Mouse (Mus musculus) spleen, adult 2 months (tissue): ENCODE results near the gene Atg10.

Experiments
- CTCF ChIP-seq: fragments of 200-500 bp; IDR thresholded peaks from 2 replicates; pipeline ENCODE4 v1.5.1; 2011; ENCODE audit warnings: mild to moderate bottlenecking, inconsistent platforms; ENCODE audit not compliant: insufficient read depth, insufficient read length, insufficient replicate concordance; ENCODE audit errors: extremely low read depth
- POLR2A ChIP-seq: fragments of 200-500 bp; IDR thresholded peaks from 2 replicates; pipeline ENCODE4 v1.6.1; 2011; ENCODE audit warnings: low read depth, low read length, inconsistent platforms

DNA sequence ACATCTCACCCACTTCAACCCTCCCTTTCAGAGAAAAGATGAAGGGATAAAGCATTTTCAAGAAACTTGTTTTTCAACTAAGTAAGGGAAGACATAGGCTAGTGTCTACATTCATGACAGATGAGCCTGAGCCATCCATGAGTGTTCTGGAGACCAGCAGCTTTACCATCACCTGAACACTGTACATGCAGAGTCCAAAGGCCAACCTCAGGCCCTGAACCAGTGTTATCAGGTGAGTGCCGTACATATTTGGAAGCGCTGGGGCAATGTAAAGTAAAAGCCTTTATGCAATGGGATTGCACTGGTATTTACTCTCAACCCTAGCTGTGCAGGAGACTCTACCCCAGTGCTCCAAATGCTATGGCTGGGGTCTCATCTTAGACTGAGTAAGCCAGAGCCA, 66.8 kb downstream of the Atg10 start:
- TF ChIP-seq CTCF (no peak), POLR2A (no peak)
